ENCODE assay signal across 25 mouse cellular contexts in genomic region chr11:46753662-46754061, GRCm38 (mm10). TPM values are rescaled to one million over a fixed set of nuclear protein-coding genes. Genes with fewer than 3 reads are reported as not detected.
DNase-seq lines count a peak whose midpoint lies in the region; ATAC-seq lines count a peak whose summit lies in the region.
"Had no signal": no experiment of that assay in that cellular context is flagged by ENCODE, and none has a peak within 500 bp of the region (broad histone marks: within the 10 kb centered on the region; RNA-seq: fewer than 3 reads in every experiment).

No protein-coding gene starts in this region.

- H3K9me3 ChIP-seq in intestine, embryonic 16.5 days (ENCODE audit: control insufficient read depth, low read length): no peaks in the 10 kb centered on the region
- H3K9me3 ChIP-seq in intestine, embryonic 15.5 days: no peaks in the 10 kb centered on the region
- H3K9me3 ChIP-seq in lung, embryonic 16.5 days (ENCODE audit: control insufficient read depth, low read length): no peaks in the 10 kb centered on the region
- H3K9me3 ChIP-seq: forebrain, embryonic 13.5 days; heart, embryonic 12.5 days had no signal

- no peak overlapping the region for H3K9ac ChIP-seq in intestine, embryonic 16.5 days (ENCODE audit: low read depth, low read length)
- H3K9ac ChIP-seq in intestine, embryonic 15.5 days: no peak overlapping the region
- no peak overlapping the region for H3K9ac ChIP-seq in lung, embryonic 16.5 days (ENCODE audit: low read length)
- H3K9ac ChIP-seq: forebrain, embryonic 13.5 days; forebrain, postnatal 0 days; heart, embryonic 12.5 days had no signal

- H3K4me2 ChIP-seq in intestine, embryonic 16.5 days (ENCODE audit: low read depth, low read length): no peak overlapping the region
- no peak overlapping the region for H3K4me2 ChIP-seq in intestine, embryonic 15.5 days (replicated peaks)
- H3K4me2 ChIP-seq in lung, embryonic 16.5 days (ENCODE audit: low read depth, low read length): no peak overlapping the region
- H3K4me2 ChIP-seq: forebrain, embryonic 13.5 days; heart, embryonic 12.5 days had no signal

- no peaks in the 10 kb centered on the region for H3K36me3 ChIP-seq in intestine, embryonic 16.5 days (ENCODE audit: control insufficient read depth, insufficient read depth, low read length)
- H3K36me3 ChIP-seq in intestine, embryonic 15.5 days: no peaks in the 10 kb centered on the region
- no peaks in the 10 kb centered on the region for H3K36me3 ChIP-seq in lung, embryonic 16.5 days (ENCODE audit: control insufficient read depth, insufficient read depth, low read length)
- H3K36me3 ChIP-seq: heart, embryonic 12.5 days had no signal

- H3K27ac ChIP-seq in intestine, embryonic 16.5 days (ENCODE audit: low read length): no peak overlapping the region
- no peak overlapping the region for H3K27ac ChIP-seq in intestine, embryonic 15.5 days
- H3K27ac ChIP-seq in lung, embryonic 16.5 days (ENCODE audit: low read length): no peak overlapping the region
- H3K27ac ChIP-seq: forebrain, embryonic 13.5 days; heart, adult 2 months had no signal

- WGBS in intestine, embryonic 16.5 days: 39% methylated on average over 2 of the region's 2 CpGs
- 22% methylated on average over 2 of the region's 2 CpGs for WGBS in intestine, embryonic 15.5 days
- 25% methylated on average over 2 of the region's 2 CpGs for WGBS in lung, embryonic 16.5 days

- H3K4me1 ChIP-seq in intestine, embryonic 16.5 days (ENCODE audit: control insufficient read depth, insufficient read depth, low read length): no peaks in the 10 kb centered on the region
- H3K4me1 ChIP-seq in intestine, embryonic 15.5 days (replicated peaks): no peaks in the 10 kb centered on the region
- no peaks in the 10 kb centered on the region for H3K4me1 ChIP-seq in lung, embryonic 16.5 days (replicated peaks; ENCODE audit: control insufficient read depth, insufficient read depth, low read length)
- H3K4me1 ChIP-seq: heart, embryonic 12.5 days had no signal

- peak; percentile 55; the same call in 1 of the 2 replicates for ATAC-seq in intestine, embryonic 16.5 days
- no peak for ATAC-seq in intestine, embryonic 15.5 days
- ATAC-seq in lung, embryonic 16.5 days (ENCODE audit: low read depth): peak; percentile 80
- ATAC-seq: activated CD4-positive, CD25-positive, alpha-beta regulatory T cell, adult 4 months; forebrain, embryonic 13.5 days; forebrain, postnatal 0 days; hindbrain, embryonic 16.5 days; Patski had no signal

- no peak overlapping the region for H3K4me3 ChIP-seq in intestine, embryonic 16.5 days (ENCODE audit: low read length)
- no peak overlapping the region for H3K4me3 ChIP-seq in intestine, embryonic 15.5 days (replicated peaks)
- H3K4me3 ChIP-seq in lung, embryonic 16.5 days (ENCODE audit: low read length): no peak overlapping the region
- H3K4me3 ChIP-seq: forebrain, embryonic 13.5 days; heart, adult 2 months; heart, embryonic 12.5 days had no signal

- no peak for DNase-seq in lung, adult 18-20 months
- peak; percentile 2 for DNase-seq in embryo, embryonic 11 days
- DNase-seq in lung, postnatal 36 days: peak; percentile 2
- no peak for DNase-seq in heart, adult 9 months (ENCODE audit: low spot score in 2 of 2)
- DNase-seq: adrenal gland, postnatal 14 days; cerebellum, adult 11-12 months; cerebellum, adult 9-10 months; cerebellum, postnatal 25 days; forebrain, postnatal 0 days; gastrocnemius, postnatal 14 days; heart, adult 2 months; heart, postnatal 36 days had no signal

- no peaks in the 10 kb centered on the region for H3K27me3 ChIP-seq in intestine, embryonic 16.5 days (replicated peaks; ENCODE audit: control insufficient read depth, insufficient read depth, low read length)
- H3K27me3 ChIP-seq in intestine, embryonic 15.5 days (replicated peaks): no peaks in the 10 kb centered on the region
- H3K27me3 ChIP-seq in lung, embryonic 16.5 days (ENCODE audit: control insufficient read depth, insufficient read depth, low read depth, low read length): no peaks in the 10 kb centered on the region
- H3K27me3 ChIP-seq: CH12.LX; forebrain, embryonic 13.5 days; heart, embryonic 12.5 days; Patski had no signal

RNA-seq across cellular contexts. Expression of gene Havcr1, which starts 18.8 kb away (rescaled TPM):
- polyA plus RNA-seq in intestine, embryonic 16.5 days (2015; fragmentation: Nextera tagmentation; extraction: Ambion mirVana): 0.12 TPM in 1 of 2 replicates, not detected in the other
- polyA plus RNA-seq in intestine, embryonic 15.5 days (2015; fragmentation: Nextera tagmentation; extraction: Ambion mirVana): not detected in 2 replicates
- 2.1 and 2.5 TPM in 2 replicates for polyA plus RNA-seq in lung, embryonic 16.5 days (2015; fragmentation: Nextera tagmentation; extraction: Ambion mirVana)
- polyA plus RNA-seq: activated CD4-positive, CD25-positive, alpha-beta regulatory T cell, adult 4 months; cortical plate, adult 2 months; forebrain, embryonic 13.5 days; forebrain, postnatal 0 days; gonadal fat pad, adult 2 months; heart, adult 2 months; heart, embryonic 12.5 days; heart, embryonic 16.5 days; hindbrain, embryonic 11.5 days; hindbrain, embryonic 16.5 days had no signal

RNA-seq across cellular contexts. Expression of gene Timd2, which starts 46.8 kb away (rescaled TPM):
- 1.8 and 2.4 TPM in 2 replicates for polyA plus RNA-seq in intestine, embryonic 16.5 days (2015; fragmentation: Nextera tagmentation; extraction: Ambion mirVana)
- 1.1 and 1.2 TPM in 2 replicates for polyA plus RNA-seq in intestine, embryonic 15.5 days (2015; fragmentation: Nextera tagmentation; extraction: Ambion mirVana)
- 0.93 TPM in 1 of 2 replicates, not detected in the other for polyA plus RNA-seq in lung, embryonic 16.5 days (2015; fragmentation: Nextera tagmentation; extraction: Ambion mirVana)
- polyA plus RNA-seq: cortical plate, adult 2 months; forebrain, embryonic 13.5 days; heart, adult 2 months; hindbrain, embryonic 11.5 days; hindbrain, embryonic 16.5 days had no signal

RNA-seq across cellular contexts. Expression of gene Timd4, which starts 56.9 kb away (rescaled TPM):
- 1.2 and 1.3 TPM in 2 replicates for polyA plus RNA-seq in intestine, embryonic 16.5 days (2015; fragmentation: Nextera tagmentation; extraction: Ambion mirVana)
- polyA plus RNA-seq in intestine, embryonic 15.5 days (2015; fragmentation: Nextera tagmentation; extraction: Ambion mirVana): 0.74 and 0.80 TPM in 2 replicates
- 0.11 and 0.59 TPM in 2 replicates for polyA plus RNA-seq in lung, embryonic 16.5 days (2015; fragmentation: Nextera tagmentation; extraction: Ambion mirVana)
- polyA plus RNA-seq: activated CD4-positive, CD25-positive, alpha-beta regulatory T cell, adult 4 months; forebrain, embryonic 13.5 days; forebrain, postnatal 0 days; hindbrain, embryonic 16.5 days; Patski had no signal

Comparison
In these comparisons a context has a peak if more than half of its experiments do, and no peak if none do; other contexts are left out.
1. DNase-seq: peak in embryo, embryonic 11 days (single experiment) and lung, postnatal 36 days (single experiment); none in lung, adult 18-20 months (0 of 2) and heart, adult 9 months (0 of 2).